Mouse (Mus musculus): ENCODE measurements at regions not wholly inside any gene's neighbourhood (a gene's known extent, or its start where the extent isn't known, plus 50 kb on each side); places are given as distances from the start of the nearest gene placed in this dataset.

- H3K4me1 ChIP-seq: 0 out of 2 replicates have a peak, but pooled peaks cover 4% of the 10 kb centered on the region
- no peaks in the 10 kb centered on the region for H3K36me3 ChIP-seq
- H3K4me2 ChIP-seq: no peak overlapping the region
- H3K9me3 ChIP-seq: no peaks in the 10 kb centered on the region
- H3K27me3 ChIP-seq: no peaks in the 10 kb centered on the region
- 59% methylated on average over 5 of the region's 5 CpGs for WGBS
- ATAC-seq (ENCODE audit: insufficient number of reproducible peaks, low FRiP score, low TSS enrichment, low read depth): no peak
- H3K27ac ChIP-seq: no peak overlapping the region
- no peak overlapping the region for H3K4me3 ChIP-seq
- H3K9ac ChIP-seq: no peak overlapping the region
Measured at GRCm38 (mm10) chr1:55807028-55807427, 401.3 kb downstream of the Plcl1 start.

- Histone ChIP-seq H3K4me2 (no peak overlapping the region), H3K27me3 (no peaks in the 10 kb centered on the region), H3K9me3 (no peaks in the 10 kb centered on the region), H3K27ac (no peak overlapping the region), H3K36me3 (no peaks in the 10 kb centered on the region), H3K4me3 (no peak overlapping the region), H3K4me1 (0 out of 2 replicates have a peak, but pooled peaks cover 4% of the 10 kb centered on the region), H3K9ac (no peak overlapping the region)
- no peak for ATAC-seq (ENCODE audit: insufficient number of reproducible peaks, low FRiP score, low TSS enrichment, low read depth)
- WGBS: 50% methylated on average over 7 of the region's 7 CpGs
Measured at GRCm38 (mm10) chr1:55808724-55809519, 403.2 kb downstream of the Plcl1 start.

GRCm38 (mm10) chr1:55812486-55812885 is 406.8 kb downstream of the Plcl1 start:
- Histone ChIP-seq H3K4me2 (no peak overlapping the region), H3K36me3 (no peaks in the 10 kb centered on the region), H3K9me3 (no peaks in the 10 kb centered on the region), H3K4me1 (0 out of 2 replicates have a peak, but pooled peaks cover 4% of the 10 kb centered on the region), H3K27ac (no peak overlapping the region), H3K27me3 (no peaks in the 10 kb centered on the region), H3K4me3 (no peak overlapping the region), H3K9ac (no peak overlapping the region)
- 73% methylated on average over 1 of the region's 1 CpGs for WGBS
- ATAC-seq (ENCODE audit: insufficient number of reproducible peaks, low FRiP score, low TSS enrichment, low read depth): no peak

- Histone ChIP-seq H3K4me1 (no peaks in the 10 kb centered on the region), H3K9me3 (no peaks in the 10 kb centered on the region), H3K4me2 (no peak overlapping the region), H3K27ac (no peak overlapping the region), H3K4me3 (no peak overlapping the region), H3K9ac (no peak overlapping the region), H3K36me3 (no peaks in the 10 kb centered on the region), H3K27me3 (no peaks in the 10 kb centered on the region)
- 30% methylated on average over 3 of the region's 3 CpGs for WGBS
- no peak for ATAC-seq (ENCODE audit: insufficient number of reproducible peaks, low FRiP score, low TSS enrichment, low read depth)
Measured at GRCm38 (mm10) chr1:55820866-55821500, 415.3 kb downstream of the Plcl1 start.

- 82% methylated on average over 4 of the region's 4 CpGs for WGBS
- H3K36me3 ChIP-seq: no peaks in the 10 kb centered on the region
Measured at GRCm38 (mm10) chr1:55822599-55822998, 416.9 kb downstream of the Plcl1 start.

GRCm38 (mm10) chr1:55827191-55827590 is 421.5 kb downstream of the Plcl1 start:
- H3K9ac ChIP-seq: no peak overlapping the region
- H3K9me3 ChIP-seq: no peaks in the 10 kb centered on the region
- H3K27me3 ChIP-seq: no peaks in the 10 kb centered on the region
- H3K4me1 ChIP-seq: no peaks in the 10 kb centered on the region
- H3K4me3 ChIP-seq: no peak overlapping the region
- H3K4me2 ChIP-seq: no peak overlapping the region
- no peaks in the 10 kb centered on the region for H3K36me3 ChIP-seq
- H3K27ac ChIP-seq: no peak overlapping the region
- ATAC-seq (ENCODE audit: insufficient number of reproducible peaks, low FRiP score, low TSS enrichment, low read depth): no peak

More at GRCm38 (mm10) chr1:55822599-55822998, 416.9 kb downstream of the Plcl1 start:
- H3K9ac ChIP-seq: no peak overlapping the region
- H3K9me3 ChIP-seq: no peaks in the 10 kb centered on the region
- no peak overlapping the region for H3K27ac ChIP-seq
- no peak for ATAC-seq (ENCODE audit: insufficient number of reproducible peaks, low FRiP score, low TSS enrichment, low read depth)
- H3K4me3 ChIP-seq: no peak overlapping the region
- H3K4me1 ChIP-seq: no peaks in the 10 kb centered on the region
- no peak overlapping the region for H3K4me2 ChIP-seq
- no peaks in the 10 kb centered on the region for H3K27me3 ChIP-seq

GRCm38 (mm10) chr1:55835281-55835680 is 429.6 kb downstream of the Plcl1 start:
- H3K27ac ChIP-seq: no peak overlapping the region
- no peak for ATAC-seq (ENCODE audit: insufficient number of reproducible peaks, low FRiP score, low TSS enrichment, low read depth)
- no peaks in the 10 kb centered on the region for H3K9me3 ChIP-seq
- no peak overlapping the region for H3K9ac ChIP-seq
- H3K4me1 ChIP-seq: no peaks in the 10 kb centered on the region
- no peak overlapping the region for H3K4me3 ChIP-seq
- H3K27me3 ChIP-seq: no peaks in the 10 kb centered on the region
- no peak overlapping the region for H3K4me2 ChIP-seq
- 68% methylated on average over 3 of the region's 3 CpGs for WGBS
- no peaks in the 10 kb centered on the region for H3K36me3 ChIP-seq

GRCm38 (mm10) chr1:55836750-55837149 is 431.0 kb downstream of the Plcl1 start:
- WGBS: 81% methylated on average over 2 of the region's 2 CpGs

GRCm38 (mm10) chr1:55837366-55837765 is 431.6 kb downstream of the Plcl1 start:
- Histone ChIP-seq H3K36me3 (no peaks in the 10 kb centered on the region), H3K4me2 (no peak overlapping the region), H3K27me3 (no peaks in the 10 kb centered on the region), H3K4me1 (no peaks in the 10 kb centered on the region), H3K27ac (no peak overlapping the region), H3K9ac (no peak overlapping the region), H3K9me3 (no peaks in the 10 kb centered on the region), H3K4me3 (no peak overlapping the region)
- ATAC-seq (ENCODE audit: insufficient number of reproducible peaks, low FRiP score, low TSS enrichment, low read depth): no peak

More at GRCm38 (mm10) chr1:55836750-55837149, 431.0 kb downstream of the Plcl1 start:
- no peaks in the 10 kb centered on the region for H3K9me3 ChIP-seq
- no peaks in the 10 kb centered on the region for H3K36me3 ChIP-seq
- no peak overlapping the region for H3K27ac ChIP-seq
- H3K27me3 ChIP-seq: no peaks in the 10 kb centered on the region
- no peak for ATAC-seq (ENCODE audit: insufficient number of reproducible peaks, low FRiP score, low TSS enrichment, low read depth)
- H3K4me3 ChIP-seq: no peak overlapping the region
- no peak overlapping the region for H3K9ac ChIP-seq
- no peaks in the 10 kb centered on the region for H3K4me1 ChIP-seq
- H3K4me2 ChIP-seq: no peak overlapping the region

- 2% methylated on average over 2 of the region's 2 CpGs for WGBS
- no peaks in the 10 kb centered on the region for H3K27me3 ChIP-seq
- H3K4me1 ChIP-seq: no peaks in the 10 kb centered on the region
- H3K27ac ChIP-seq: no peak overlapping the region
- no peak overlapping the region for H3K4me3 ChIP-seq
- no peak overlapping the region for H3K4me2 ChIP-seq
- H3K9ac ChIP-seq: no peak overlapping the region
- H3K36me3 ChIP-seq: no peaks in the 10 kb centered on the region
- no peaks in the 10 kb centered on the region for H3K9me3 ChIP-seq
- ATAC-seq (ENCODE audit: insufficient number of reproducible peaks, low FRiP score, low TSS enrichment, low read depth): no peak
Measured at GRCm38 (mm10) chr1:55838168-55838567, 432.4 kb downstream of the Plcl1 start.

GRCm38 (mm10) chr1:55848806-55849205 is 443.1 kb downstream of the Plcl1 start:
- no peak overlapping the region for H3K27ac ChIP-seq
- no peak overlapping the region for H3K4me2 ChIP-seq
- H3K36me3 ChIP-seq: no peaks in the 10 kb centered on the region
- H3K27me3 ChIP-seq: no peaks in the 10 kb centered on the region
- H3K9me3 ChIP-seq: no peaks in the 10 kb centered on the region
- no peak for ATAC-seq (ENCODE audit: insufficient number of reproducible peaks, low FRiP score, low TSS enrichment, low read depth)
- 86% methylated on average over 3 of the region's 3 CpGs for WGBS
- no peaks in the 10 kb centered on the region for H3K4me1 ChIP-seq
- H3K4me3 ChIP-seq: no peak overlapping the region
- H3K9ac ChIP-seq: no peak overlapping the region

- Histone ChIP-seq H3K9me3 (no peaks in the 10 kb centered on the region), H3K4me2 (no peak overlapping the region), H3K36me3 (no peaks in the 10 kb centered on the region), H3K27ac (no peak overlapping the region), H3K27me3 (no peaks in the 10 kb centered on the region), H3K4me3 (no peak overlapping the region), H3K9ac (no peak overlapping the region), H3K4me1 (peaks cover 2% of the 10 kb centered on the region; the same call in 1 of the 2 replicates)
- no peak for ATAC-seq (ENCODE audit: insufficient number of reproducible peaks, low FRiP score, low TSS enrichment, low read depth)
Measured at GRCm38 (mm10) chr1:55852354-55852753, 446.6 kb downstream of the Plcl1 start.
